Mouse (Mus musculus) thymus, postnatal 10 days (tissue): ENCODE results near the gene Ly6g6e.
"Not testable (repeated sequence)": the region's sequence is repeated elsewhere in the genome, so short reads cannot be mapped to it uniquely, and the experiment has no call there.

Experiments used
- DNase-seq, 2 experiments: peaks; one replicate each; pipeline ENCODE4 v3.0.0; 2021; ENCODE audit warnings: low spot score in 2 of 2

Gene Ly6g6e

GRCm38 (mm10) chr17:35076507-35077176, at the start of gene Ly6g6e:
Ly6g6e (plus strand) TSS chr17:35076902.
- no peak for DNase-seq

DNA sequence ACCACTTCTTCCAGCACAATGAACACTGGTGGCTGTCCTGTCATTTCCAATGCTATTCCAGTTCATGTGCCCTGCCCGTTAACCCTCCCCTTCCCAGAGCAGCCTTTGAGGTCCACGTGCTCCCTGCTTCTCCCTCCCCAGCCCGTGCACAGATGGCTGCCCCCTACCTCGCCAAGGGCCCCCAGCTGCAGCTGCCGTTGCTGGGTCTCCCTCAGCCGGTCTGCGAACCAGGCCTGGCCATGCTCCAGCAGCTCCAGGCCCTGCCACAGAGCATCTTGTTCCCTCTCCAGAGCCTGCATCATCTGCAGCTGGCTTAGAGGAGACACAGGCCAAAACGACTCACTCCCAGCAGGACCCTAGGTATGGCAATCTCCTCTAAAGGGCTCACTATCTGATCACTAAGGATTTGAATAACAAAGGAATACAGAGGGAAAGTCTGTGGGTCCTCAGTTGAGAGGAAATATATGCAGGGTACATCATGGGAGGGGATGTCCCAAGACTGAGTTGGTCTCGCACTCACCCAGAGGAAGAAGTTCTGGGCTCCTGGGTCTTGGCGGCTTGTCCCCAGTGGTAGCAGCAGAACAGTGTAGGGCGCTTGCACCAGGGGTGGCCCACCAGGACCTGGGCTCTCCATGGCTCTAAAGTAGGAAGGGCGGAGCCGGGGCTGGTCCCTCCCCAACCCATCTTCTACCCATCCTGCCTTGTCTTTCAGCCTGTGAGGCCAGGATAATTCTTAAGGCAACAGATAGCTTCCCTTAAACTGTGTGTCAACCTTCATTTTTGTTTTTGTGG, 49.2 kb upstream of the Ly6g6e start, which contains the start of gene Sapcd1:
Gene Sapcd1, minus strand, starts transcription at position 740 of the 792 bp plus-strand sequence.
- DNase-seq = no peak

GRCm38 (mm10) chr17:35028315-35028714, 48.4 kb upstream of the Ly6g6e start:
- no peak for DNase-seq

GRCm38 (mm10) chr17:35029691-35030532, 46.8 kb upstream of the Ly6g6e start:
- peak in 1 of 2 experiments; percentile 37 for DNase-seq

- no peak for DNase-seq
Observed at GRCm38 (mm10) chr17:35031272-35031671, 45.4 kb upstream of the Ly6g6e start.

DNA sequence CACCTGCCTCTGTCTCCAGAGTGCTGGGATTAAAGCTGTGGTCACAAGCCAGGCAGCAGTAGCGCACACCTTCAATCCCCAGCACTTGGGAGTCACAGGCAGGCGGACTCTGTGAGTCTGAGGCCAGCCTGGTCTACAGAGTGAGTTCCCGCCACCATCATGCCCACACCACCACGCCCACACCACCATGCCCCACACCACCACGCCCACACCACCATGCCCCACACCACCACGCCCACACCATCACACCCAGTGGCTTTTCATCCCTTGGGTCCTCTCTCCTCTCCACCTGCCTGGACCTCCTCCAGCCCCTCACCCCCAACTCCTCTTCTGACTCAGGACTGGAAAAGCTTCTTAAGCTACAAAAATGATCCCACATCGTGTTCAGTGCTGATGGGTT, 44.8 kb upstream of the Ly6g6e start:
- no peak for DNase-seq

DNA sequence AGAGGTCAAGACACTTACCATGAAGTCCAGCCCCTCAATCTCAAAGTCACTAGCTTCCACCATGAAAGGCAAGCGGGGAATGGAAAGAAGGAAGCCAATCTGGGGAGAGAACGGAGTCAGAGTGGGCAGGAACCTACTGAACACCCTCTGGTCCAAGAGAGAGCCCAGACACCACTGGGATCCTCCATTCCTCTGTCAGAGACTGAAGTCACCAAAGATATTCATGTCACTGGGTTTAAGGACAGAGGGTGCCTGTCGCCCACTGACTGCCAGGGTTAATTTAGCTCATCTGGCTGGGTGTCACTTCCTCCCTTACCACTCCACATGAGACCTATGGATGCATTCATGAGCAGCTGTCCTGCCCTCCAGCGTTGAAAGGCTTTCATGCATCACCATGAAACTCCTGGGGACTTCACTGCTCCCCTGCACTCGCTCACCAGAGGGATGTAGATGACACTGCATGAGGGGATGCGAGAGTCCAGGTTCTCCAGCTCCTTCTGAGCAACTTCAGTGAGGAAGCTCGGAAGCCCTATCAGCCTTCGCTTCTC, 44.3 kb upstream of the Ly6g6e start:
- no peak for DNase-seq

DNA sequence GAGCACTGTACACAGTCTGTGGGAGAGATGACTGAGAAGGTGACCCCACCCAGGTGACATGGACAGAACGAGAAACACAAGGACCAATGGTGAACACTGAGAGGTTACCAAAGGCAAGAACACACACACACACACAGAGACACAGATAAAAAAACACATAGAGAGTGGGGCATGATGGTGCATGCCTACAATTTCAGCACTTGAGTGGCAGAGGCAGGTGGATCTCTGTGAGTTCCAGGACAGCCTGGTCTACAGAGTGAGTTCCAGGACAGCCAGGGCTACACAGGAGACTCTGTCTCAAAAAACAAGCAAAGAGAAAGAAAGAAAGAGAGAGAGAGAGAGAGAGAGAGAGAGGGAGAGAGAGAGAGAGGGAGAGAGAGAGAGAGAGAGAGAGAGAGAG, 43.0 kb upstream of the Ly6g6e start:
- not testable (repeated sequence) for DNase-seq

DNA sequence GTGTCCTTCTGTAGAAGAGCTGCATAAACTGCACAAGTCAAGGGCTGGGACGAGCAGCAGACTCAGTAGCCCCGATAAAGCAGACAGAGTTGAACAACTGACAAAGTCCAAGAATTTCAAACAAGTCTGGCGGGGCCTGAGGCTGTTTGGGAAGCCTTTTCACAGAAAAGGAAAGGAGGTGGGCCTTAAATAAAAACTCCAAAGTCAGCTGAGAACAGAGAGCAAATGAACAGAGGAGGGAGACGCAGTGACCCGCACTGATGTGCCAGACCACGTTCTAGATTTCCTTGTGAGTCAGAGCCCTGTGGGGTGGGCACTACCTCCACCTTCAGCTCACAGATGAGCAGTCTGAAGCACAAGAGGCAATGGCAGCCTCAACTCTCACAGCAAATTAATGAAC, 41.8 kb upstream of the Ly6g6e start:
- DNase-seq = no peak

DNA sequence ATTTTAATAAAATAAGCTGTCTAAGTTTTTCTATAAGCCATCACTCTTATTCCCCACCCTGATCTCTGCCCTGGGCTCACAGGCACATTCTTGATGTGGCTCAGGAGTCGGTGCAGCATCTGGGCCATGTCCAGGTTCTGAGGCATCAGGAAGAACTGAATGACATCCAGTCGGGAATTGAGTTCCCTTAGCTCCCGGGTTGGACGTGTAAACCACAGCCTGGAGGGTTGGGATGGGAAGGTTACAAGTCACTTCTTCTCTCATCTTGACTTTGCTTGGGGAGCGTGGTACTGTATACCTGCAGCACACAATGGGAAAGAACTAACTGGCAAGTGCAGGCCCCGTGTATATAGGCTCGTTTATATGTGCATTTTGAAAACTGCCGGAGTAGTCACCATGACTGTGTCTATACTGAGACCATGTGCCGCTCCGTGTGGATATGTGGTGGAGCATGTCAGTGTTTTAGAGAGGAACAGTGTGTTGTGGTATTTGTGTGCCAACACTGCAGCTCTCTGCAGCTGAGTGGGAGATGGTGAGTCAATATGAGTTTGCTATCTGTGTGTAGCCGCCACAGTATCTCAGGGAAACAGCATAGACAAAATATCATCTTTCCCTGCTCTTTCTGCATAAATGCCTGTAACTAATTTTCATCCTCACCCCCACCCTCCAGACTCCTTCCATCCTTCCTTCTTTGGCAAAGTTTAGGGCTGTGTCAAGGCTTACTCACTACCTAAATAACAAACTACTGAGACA, 37.4 kb upstream of the Ly6g6e start:
- DNase-seq = no peak

DNA sequence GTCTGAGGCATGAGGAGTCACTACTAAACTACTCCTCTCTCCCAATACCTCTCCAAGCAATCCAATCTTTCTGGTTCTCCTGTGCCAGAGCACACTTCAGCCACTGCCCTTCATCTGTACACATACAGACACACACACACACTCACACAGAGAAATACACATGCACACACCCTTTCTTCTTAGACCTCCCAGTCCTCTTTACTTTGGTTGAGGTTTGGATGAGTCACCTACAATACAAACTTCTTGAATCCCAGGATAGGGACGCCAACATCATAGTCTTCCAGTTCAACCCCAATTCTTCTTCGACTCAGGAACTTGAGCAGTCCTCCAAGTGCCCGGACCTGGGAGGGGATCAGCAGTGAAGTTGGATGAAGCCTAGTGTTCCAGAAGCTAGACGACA, 32.9 kb upstream of the Ly6g6e start:
- no peak for DNase-seq

DNA sequence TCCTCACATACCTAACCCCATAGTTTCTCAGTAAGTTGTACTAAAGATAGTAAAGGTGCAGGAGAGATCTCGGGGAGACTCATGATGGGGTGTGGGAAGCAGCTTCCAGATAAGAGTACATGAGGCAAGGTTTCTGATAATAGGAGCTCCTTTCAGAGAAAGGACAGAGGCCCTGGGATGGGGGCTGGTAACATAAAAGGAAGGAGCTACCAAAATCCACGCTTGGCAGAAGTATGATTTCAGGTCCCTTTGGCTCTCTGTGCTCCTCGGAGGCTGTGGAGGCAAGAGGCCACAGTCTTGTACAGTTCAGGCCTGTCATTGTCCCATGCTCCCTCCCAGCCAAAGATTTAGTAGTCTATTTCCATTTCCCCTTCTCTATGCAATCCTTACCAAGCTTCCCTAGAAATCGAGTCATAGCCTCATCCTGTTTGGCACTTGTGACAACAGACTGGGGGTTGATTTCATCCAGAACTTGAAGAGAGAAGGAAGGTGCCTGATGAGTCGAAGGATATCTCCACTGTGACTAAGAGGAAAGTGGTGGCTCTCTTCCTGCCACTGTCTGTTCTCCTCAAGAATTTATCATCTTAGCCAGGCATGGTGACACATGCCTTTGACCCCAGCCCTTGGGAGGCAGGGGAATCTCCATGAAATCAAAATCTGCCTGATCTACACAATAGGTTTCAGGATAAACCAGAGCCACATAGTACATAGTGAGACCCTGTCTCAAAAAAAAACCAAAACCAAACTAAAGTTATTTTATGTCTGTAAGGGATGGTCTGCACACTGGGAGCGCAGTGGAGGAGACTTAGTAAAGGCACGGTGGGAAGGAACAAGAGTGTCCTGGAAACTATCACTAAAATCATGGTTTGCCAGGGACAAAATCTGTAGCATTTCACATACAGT, 31.5 kb upstream of the Ly6g6e start:
- DNase-seq = no peak

DNA sequence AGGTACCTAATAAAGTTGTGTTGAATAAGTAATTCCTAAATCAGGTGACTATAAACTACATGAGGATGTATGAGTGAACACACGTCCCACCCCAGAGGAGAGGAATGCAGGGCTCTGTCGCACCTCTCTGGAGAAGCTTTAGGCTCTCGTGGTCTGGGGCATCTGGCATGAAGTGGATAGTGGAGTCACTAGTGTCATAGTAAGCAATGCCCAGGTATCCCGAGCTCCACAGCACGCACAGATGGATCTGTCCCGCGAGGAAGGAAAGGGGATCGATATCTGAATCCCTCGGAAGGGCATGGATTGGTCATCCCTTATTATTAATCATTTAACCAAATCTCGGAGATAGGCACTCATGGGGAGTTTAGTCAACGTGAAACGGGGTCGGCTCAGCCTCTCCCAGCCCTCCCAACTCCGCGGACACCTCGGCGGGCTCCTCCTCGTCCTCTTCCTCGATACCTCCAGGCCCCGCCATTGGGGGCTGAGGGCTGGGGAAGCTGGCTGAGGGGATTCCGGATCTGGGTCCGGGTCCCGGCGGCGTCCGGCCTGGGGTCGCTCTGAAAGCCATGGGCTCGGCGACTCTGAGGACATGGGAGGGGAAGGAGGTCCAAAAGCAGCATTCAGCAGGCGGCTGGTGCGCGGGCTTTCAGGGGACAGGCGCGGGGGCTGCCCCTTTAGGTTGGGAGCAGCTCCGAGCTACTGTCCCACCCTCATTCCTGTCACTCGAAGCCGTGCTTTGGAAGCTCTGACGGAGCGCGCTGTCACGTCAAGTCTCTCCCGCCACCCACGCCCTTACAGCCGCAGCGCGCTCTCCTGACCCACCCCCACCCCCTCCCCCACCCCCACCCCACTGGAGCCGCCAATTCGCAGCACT, 30.7 kb upstream of the Ly6g6e start:
- no peak for DNase-seq

DNA sequence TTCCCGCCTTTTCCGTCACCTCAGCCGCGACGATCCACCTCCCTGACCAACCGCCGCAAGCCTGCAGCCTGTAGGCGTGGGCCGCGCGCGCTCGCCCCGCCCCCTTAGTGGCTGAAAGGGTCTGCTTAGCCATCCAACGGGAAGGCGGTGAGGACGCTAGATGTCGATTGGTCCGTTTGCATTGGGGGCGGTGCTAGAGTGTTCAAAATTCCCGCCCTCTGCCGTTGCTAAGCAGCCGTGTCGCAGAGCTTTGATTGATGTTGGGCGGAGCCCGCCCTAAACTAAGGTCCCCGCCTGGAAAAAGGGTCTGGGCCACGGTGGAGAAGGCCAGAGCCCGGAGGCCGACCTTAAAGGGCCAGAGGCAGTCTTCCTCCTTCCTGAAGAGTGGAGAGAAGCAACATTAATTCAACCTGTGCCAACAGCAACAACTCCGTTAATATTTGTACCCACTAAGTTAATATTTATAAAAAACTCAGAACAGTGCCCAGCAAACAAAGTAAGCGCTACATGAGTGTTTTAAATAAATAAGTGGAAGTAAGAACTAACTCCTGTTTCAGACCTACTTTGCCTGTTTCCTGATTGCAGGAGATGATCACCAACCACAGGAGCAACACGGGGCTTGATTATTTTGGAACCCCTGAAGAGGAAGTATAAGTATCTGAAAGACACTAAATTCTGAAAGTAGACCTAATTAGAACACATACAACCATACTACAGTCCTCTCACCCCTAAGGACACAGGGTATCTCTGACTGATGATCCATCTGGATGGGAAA, 29.8 kb upstream of the Ly6g6e start, which contains the start of gene Msh5:
Gene Msh5, minus strand, starts transcription at position 65 of the 775 bp plus-strand sequence.
- DNase-seq = peak; percentile 96 to 97

GRCm38 (mm10) chr17:35047688-35048087, 29.0 kb upstream of the Ly6g6e start:
- DNase-seq = no peak

DNA sequence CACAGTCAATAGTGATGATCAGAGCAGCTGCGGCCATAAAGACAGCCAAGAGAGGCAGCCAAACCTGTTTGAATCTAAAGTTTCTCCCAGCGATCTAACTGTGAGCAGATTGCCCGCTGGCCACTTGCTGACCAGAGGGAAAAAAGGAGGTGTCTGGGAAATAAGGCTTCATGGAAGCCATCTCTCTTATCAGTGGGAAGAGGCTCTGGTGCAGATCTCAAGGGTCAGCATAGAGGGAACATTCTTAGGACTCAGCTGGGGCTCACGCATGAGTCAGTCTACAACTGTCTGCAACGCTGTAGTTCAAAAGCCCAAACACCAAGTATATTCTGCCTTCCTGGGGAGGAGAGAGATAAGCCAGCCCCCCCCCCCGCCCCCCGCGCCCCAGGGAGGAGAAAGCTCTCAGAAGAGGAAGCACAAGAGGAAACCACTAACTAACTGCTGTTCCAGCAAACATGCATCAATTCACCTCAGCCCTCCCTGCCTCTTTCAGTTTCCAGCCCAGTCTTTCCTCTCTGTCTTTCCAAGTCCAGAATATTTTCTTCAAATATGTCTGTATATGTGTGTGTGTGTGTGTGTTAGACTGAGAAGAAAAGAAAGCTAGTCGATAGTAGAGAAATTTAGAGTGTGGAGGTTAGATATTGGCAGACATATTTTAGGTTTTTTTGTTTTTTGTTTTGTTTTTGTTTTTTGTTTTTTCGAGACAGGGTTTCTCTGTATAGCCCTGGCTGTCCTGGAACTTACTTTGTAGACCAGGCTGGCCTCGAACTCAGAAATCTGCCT, 28.4 kb upstream of the Ly6g6e start:
- DNase-seq = peak in 1 of 2 experiments; percentile 50

DNA sequence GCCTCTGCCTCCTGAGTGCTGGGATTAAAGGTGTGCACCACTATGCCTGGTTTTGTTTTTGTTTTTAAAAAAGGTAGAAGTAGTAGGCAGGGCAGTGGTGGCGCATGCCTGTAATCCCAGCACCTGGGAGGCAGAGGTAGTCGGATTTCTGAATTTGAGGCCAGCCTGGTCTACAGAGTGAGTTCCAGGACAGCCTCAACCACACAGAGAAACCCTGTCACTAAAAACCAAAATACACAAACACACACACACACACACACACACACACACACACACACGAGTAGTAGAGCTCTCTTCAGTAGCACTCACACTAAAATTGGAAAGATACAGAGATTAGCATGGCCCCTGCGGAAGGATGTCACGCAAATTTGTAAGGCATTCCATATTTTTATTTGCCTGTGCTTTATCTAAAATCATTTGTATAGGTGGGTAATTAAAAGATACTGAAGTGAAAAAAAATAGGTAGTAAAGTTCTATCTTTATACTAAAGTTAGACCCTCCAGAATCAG, 27.7 kb upstream of the Ly6g6e start:
- no peak for DNase-seq
